Mouse (Mus musculus) midbrain, embryonic 11.5 days (tissue): ENCODE data around the gene Vps39. TPM values are rescaled to one million over a fixed set of nuclear protein-coding genes. Genes with fewer than 3 reads are reported as not detected.
A peak's percentile ranks its signal among the peaks of the same experiment; 100 is the strongest.

Experiments
- ATAC-seq: fragments of 200-750 bp; cut with Nextera tagmentation; 2 replicates; pipeline ENCODE4 v1.8.0; 2017; ENCODE audit warnings: moderate TSS enrichment, moderate library complexity; ENCODE audit not compliant: low FRiP score
- DNase-seq: peaks from one replicate; pipeline ENCODE4 v3.0.0; 2015; ENCODE audit warnings: low spot score; ENCODE audit errors: missing footprints
- H3K27ac ChIP-seq: fragments of 300-500 bp; sonication (generic); 2 replicates; pipeline ENCODE4 v1.5.1; 2014; ENCODE audit warnings: low read depth, low read length
- H3K27me3 ChIP-seq: fragments of 300-500 bp; sonication (generic); 2 replicates; pipeline ENCODE4 v1.6.1; 2014; ENCODE audit warnings: mild to moderate bottlenecking, low read length, moderate library complexity, mixed read lengths; ENCODE audit not compliant: control insufficient read depth, insufficient read depth
- H3K36me3 ChIP-seq: fragments of 300-500 bp; sonication (generic); 2 replicates; pipeline ENCODE4 v1.6.1; 2014; ENCODE audit warnings: mild to moderate bottlenecking, low read length, moderate library complexity, mixed read lengths; ENCODE audit not compliant: control insufficient read depth, insufficient read depth
- H3K4me1 ChIP-seq: fragments of 300-500 bp; sonication (generic); 2 replicates; pipeline ENCODE4 v1.6.1; 2014; ENCODE audit warnings: low read length; ENCODE audit not compliant: control insufficient read depth, insufficient read depth
- H3K4me2 ChIP-seq: fragments of 300-500 bp; sonication (generic); 2 replicates; pipeline ENCODE4 v1.6.1; 2014; ENCODE audit warnings: mild to moderate bottlenecking, moderate library complexity
- H3K4me3 ChIP-seq: fragments of 300-500 bp; sonication (generic); 2 replicates; pipeline ENCODE4 v1.5.1; 2014; ENCODE audit warnings: low read depth, low read length
- H3K9ac ChIP-seq: fragments of 300-500 bp; sonication (generic); 2 replicates; pipeline ENCODE4 v1.6.1; 2014; ENCODE audit warnings: low read length
- H3K9me3 ChIP-seq: fragments of 300-500 bp; sonication (generic); 2 replicates; pipeline ENCODE4 v1.6.1; 2016; ENCODE audit warnings: low read length; ENCODE audit not compliant: control insufficient read depth
- WGBS: fragments of 180-500 bp; shearing (Covaris S2); extraction: QIAGEN DNeasy Blood & Tissue Kit; methylation state at CpG from one replicate; pipeline ENCODE4 v1.1.7; 2014; 5-methylcytosine and 5-hydroxymethylcytosine counted together
- polyA plus RNA-seq: library from polyadenylated mRNA; unstranded; fragments of >200 nt; fragmentation: Nextera tagmentation; extraction: Ambion mirVana; gene quantifications from 2 replicates; pipeline ENCODE4 v1.2.1, GENCODE M21; 2014

Vps39 gene
- polyA plus RNA-seq, result 36.8 and 40.1 TPM in 2 replicates

DNA sequence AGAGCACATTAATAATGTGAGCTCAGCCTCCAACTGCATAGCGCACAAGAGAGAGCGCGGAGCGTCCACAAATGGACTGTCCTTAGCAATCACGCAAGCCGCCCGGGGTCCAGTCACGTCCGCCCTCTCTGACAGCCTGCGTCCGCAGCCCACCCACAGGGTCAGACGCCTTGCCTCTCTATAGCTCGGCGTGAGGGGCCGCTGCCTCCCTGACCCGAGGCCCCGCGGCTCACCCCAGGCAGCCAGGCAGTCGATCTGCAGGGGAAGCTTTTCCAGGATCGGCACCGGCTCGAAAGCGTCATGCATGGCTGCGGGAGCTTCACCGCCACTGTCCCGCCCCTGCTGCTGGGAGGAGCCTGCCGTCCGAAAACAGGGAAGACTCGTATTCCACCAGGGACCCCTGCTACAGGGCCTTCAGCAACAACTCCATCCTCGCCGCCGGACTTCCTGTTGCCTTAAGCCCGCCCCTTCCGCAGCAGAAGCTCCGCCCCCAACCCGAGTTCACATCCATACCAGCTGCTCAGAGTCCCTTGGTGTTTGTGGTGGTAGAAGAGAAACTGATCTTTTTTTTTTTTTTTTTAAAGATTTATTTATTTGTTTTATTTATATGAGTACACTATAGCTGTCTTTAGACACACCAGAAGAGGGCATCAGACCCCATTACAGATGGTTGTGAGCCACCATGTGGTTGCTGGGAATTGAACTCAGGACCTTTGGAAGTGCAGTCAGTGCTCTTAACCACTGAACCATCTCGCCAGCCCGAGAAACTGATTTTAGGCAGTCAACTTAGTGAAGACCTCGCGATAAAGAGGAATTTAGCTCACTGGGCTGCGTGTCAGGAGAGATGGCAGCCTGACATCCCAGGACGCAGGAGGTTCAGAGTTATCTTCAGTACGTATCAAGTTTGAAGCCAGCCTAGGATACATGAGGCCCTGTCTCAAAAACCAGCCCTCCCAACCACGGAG lies at the start of gene Vps39:
Gene Vps39 (minus strand): TSS at position 456 of the 965 bp plus-strand sequence.
- H3K27me3 ChIP-seq, result no peaks in the 10 kb centered on the region
- ATAC-seq, result peak; percentile 98
- 12% methylated on average over 36 of the region's 44 CpGs for WGBS
- peak within 1 kb of the TSS; percentile 62; the same call in 1 of the 2 replicates for H3K27ac ChIP-seq
- H3K9me3 ChIP-seq, result no peaks in the 10 kb centered on the region
- DNase-seq, result peak; percentile 97
- H3K9ac ChIP-seq, result peak within 1 kb of the TSS; percentile 88
- peaks cover 11% of the 10 kb centered on the region; the same call in 1 of the 2 replicates for H3K4me1 ChIP-seq
- H3K36me3 ChIP-seq, result peaks cover 2% of the 10 kb centered on the region; the same call in 1 of the 2 replicates
- peak within 1 kb of the TSS; percentile 74 for H3K4me2 ChIP-seq
- H3K4me3 ChIP-seq, result peak within 1 kb of the TSS; percentile 87

GRCm38 (mm10) chr2:120397951-120398350 lies 45.0 kb upstream of the Vps39 start:
- Histone ChIP-seq H3K4me1 (peaks cover 5% of the 10 kb centered on the region), H3K4me2 (no peak overlapping the region), H3K36me3 (peaks cover 3% of the 10 kb centered on the region), H3K27ac (no peak overlapping the region), H3K9me3 (no peaks in the 10 kb centered on the region), H3K27me3 (no peaks in the 10 kb centered on the region), H3K9ac (no peak overlapping the region), H3K4me3 (no peak overlapping the region)
- DNase-seq, result no peak
- no peak for ATAC-seq
- 92% methylated on average over 1 of the region's 1 CpGs for WGBS

DNA sequence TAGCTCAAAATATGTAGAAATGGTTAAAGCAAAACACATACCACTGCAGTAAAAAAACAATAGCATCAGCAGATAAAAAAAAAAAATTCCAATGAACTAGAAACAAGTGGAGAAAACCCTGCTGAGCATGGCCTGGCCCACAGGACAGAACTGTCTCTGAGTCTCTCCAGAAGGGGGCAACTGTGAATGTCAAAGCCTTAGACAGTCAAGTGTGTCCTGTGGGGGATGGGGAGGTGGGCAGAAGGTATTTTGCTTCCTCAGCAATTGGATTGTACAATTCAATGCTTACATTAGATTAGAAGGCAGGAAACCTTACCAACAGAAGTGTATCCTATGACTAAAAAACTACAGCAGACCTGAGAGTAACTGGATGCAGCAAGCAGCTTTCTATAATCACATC lies 39.5 kb upstream of the Vps39 start:
- Histone ChIP-seq H3K4me1 (no peaks in the 10 kb centered on the region), H3K9ac (no peak overlapping the region), H3K36me3 (peaks cover 5% of the 10 kb centered on the region), H3K27me3 (no peaks in the 10 kb centered on the region), H3K4me3 (no peak overlapping the region), H3K27ac (no peak overlapping the region), H3K4me2 (no peak overlapping the region), H3K9me3 (no peaks in the 10 kb centered on the region)
- ATAC-seq (no peak), DNase-seq (no peak)

- Histone ChIP-seq H3K9ac (no peak overlapping the region), H3K36me3 (peaks cover 4% of the 10 kb centered on the region), H3K4me3 (no peak overlapping the region), H3K4me2 (no peak overlapping the region), H3K27me3 (no peaks in the 10 kb centered on the region), H3K4me1 (no peaks in the 10 kb centered on the region), H3K9me3 (no peaks in the 10 kb centered on the region), H3K27ac (no peak overlapping the region)
- WGBS, result 100% methylated on average over 1 of the region's 1 CpGs
- ATAC-seq (no peak), DNase-seq (no peak)
Observed at GRCm38 (mm10) chr2:120390934-120391333, 38.0 kb upstream of the Vps39 start.

DNA sequence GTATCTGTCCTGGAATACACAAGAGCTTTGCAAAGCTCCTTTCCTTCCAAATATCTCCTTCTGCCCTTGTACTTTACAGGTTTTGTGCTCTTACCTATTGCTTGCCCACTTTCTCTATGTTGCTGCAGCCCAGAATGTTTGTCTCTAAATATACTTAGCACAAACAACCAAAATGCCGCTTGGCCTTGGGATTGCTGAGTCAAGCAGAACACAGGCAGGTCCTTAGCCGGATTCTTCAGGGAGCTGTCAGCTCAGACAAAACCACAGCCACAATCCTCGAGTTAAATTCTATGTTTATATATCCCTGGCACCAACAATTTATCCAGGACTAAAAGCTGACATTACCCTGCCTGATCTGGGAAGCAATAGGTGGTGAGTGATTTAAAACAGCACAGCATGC lies 36.4 kb upstream of the Vps39 start:
- Histone ChIP-seq H3K4me1 (no peaks in the 10 kb centered on the region), H3K4me2 (no peak overlapping the region), H3K9me3 (no peaks in the 10 kb centered on the region), H3K27ac (no peak overlapping the region), H3K36me3 (peaks cover 2% of the 10 kb centered on the region), H3K9ac (no peak overlapping the region), H3K27me3 (no peaks in the 10 kb centered on the region), H3K4me3 (no peak overlapping the region)
- 94% methylated on average over 3 of the region's 3 CpGs for WGBS
- DNase-seq (no peak), ATAC-seq (no peak)

GRCm38 (mm10) chr2:120387291-120387690 lies 34.4 kb upstream of the Vps39 start:
- Histone ChIP-seq H3K27me3 (no peaks in the 10 kb centered on the region), H3K4me3 (no peak overlapping the region), H3K9me3 (no peaks in the 10 kb centered on the region), H3K9ac (no peak overlapping the region), H3K36me3 (peaks cover 2% of the 10 kb centered on the region), H3K4me2 (no peak overlapping the region), H3K27ac (no peak overlapping the region), H3K4me1 (no peaks in the 10 kb centered on the region)
- WGBS, result 96% methylated on average over 1 of the region's 1 CpGs
- DNase-seq (no peak), ATAC-seq (no peak)

DNA sequence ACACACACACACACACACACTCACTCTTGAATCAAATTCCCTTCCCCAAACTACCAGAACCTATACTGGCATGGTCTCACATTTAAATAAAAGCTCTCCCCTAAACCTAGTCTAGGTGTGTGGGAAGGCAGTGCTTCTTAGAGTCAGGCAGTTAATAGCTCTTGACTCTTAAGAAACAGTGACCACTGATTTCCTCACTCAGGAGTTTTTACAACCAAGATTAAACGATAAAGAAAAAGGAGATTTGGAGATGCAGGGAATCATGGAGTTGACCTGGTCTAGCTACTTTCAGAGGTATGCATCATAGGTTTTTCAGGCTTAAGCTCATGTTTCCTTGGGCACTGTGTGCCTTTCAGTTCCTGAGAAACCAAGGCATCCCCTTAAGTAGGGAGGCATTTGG lies 33.3 kb upstream of the Vps39 start:
- H3K4me2 ChIP-seq, result no peak overlapping the region
- H3K36me3 ChIP-seq, result peaks cover 2% of the 10 kb centered on the region
- 100% methylated on average over 1 of the region's 1 CpGs for WGBS
- no peak for ATAC-seq
- no peaks in the 10 kb centered on the region for H3K27me3 ChIP-seq
- H3K27ac ChIP-seq, result no peak overlapping the region
- H3K9me3 ChIP-seq, result no peaks in the 10 kb centered on the region
- no peak overlapping the region for H3K4me3 ChIP-seq
- no peak for DNase-seq
- no peak overlapping the region for H3K9ac ChIP-seq
- no peaks in the 10 kb centered on the region for H3K4me1 ChIP-seq

- H3K4me1 ChIP-seq, result no peaks in the 10 kb centered on the region
- no peak overlapping the region for H3K4me2 ChIP-seq
- H3K27me3 ChIP-seq, result no peaks in the 10 kb centered on the region
- DNase-seq (no peak), ATAC-seq (no peak)
- no peaks in the 10 kb centered on the region for H3K9me3 ChIP-seq
- WGBS, result 87% methylated on average over 4 of the region's 4 CpGs
- no peak overlapping the region for H3K9ac ChIP-seq
- H3K4me3 ChIP-seq, result no peak overlapping the region
- H3K36me3 ChIP-seq, result peaks cover 5% of the 10 kb centered on the region; the same call in 1 of the 2 replicates
- no peak overlapping the region for H3K27ac ChIP-seq
Observed at GRCm38 (mm10) chr2:120373858-120374257, 20.9 kb upstream of the Vps39 start.

GRCm38 (mm10) chr2:120367416-120368207 lies 14.7 kb upstream of the Vps39 start:
- ATAC-seq, result no peak
- Histone ChIP-seq H3K9ac (no peak overlapping the region), H3K27me3 (no peaks in the 10 kb centered on the region), H3K27ac (no peak overlapping the region), H3K4me3 (no peak overlapping the region), H3K36me3 (peaks cover 11% of the 10 kb centered on the region; the same call in 1 of the 2 replicates), H3K9me3 (no peaks in the 10 kb centered on the region), H3K4me1 (no peaks in the 10 kb centered on the region), H3K4me2 (no peak overlapping the region)
- DNase-seq, result no peak
- 95% methylated on average over 4 of the region's 4 CpGs for WGBS
